Mouse (Mus musculus) spleen, embryonic (tissue): Measurements from ENCODE around the gene Pde4b.

Experiments used
- CTCF ChIA-PET: fragments of 350-600 bp; sonication (Branson Sonifier 250); formaldehyde crosslinking; loops from one replicate; lab custom pipeline; 2022; lab: Charles Lee

Gene Pde4b

GRCm38 (mm10) chr4:102570766-102571411, 483.5 kb downstream of the Pde4b start:
- CTCF ChIA-PET = interaction anchor here (0.6 to 1.2 kb wide), 3 partner anchors 12 to 65 kb away, joined by 4 to 16 read pairs (median 10); no protein-coding TSS in a partner anchor

GRCm38 (mm10) chr4:102572031-102572430, 484.7 kb downstream of the Pde4b start:
- CTCF ChIA-PET = interaction anchor here (0.9 to 1.2 kb wide), 2 partner anchors 20 to 62 kb away, joined by 3 to 16 read pairs; no protein-coding TSS in a partner anchor

- CTCF ChIA-PET = interaction anchor here (0.6 to 1.3 kb wide), 2 partner anchors 64 to 65 kb away, joined by 3 read pairs; no protein-coding TSS in a partner anchor
Measured at GRCm38 (mm10) chr4:102572591-102572990, 485.2 kb downstream of the Pde4b start.

- CTCF ChIA-PET = interaction anchor here (0.6 to 1.3 kb wide), 2 partner anchors 64 to 66 kb away, joined by 3 read pairs; no protein-coding TSS in a partner anchor
Measured at GRCm38 (mm10) chr4:102573361-102573781, 486.0 kb downstream of the Pde4b start.

- CTCF ChIA-PET = interaction anchor here (1.0 kb wide), 1 partner anchor 9 kb away, joined by 3 read pairs; no protein-coding TSS in a partner anchor
Measured at GRCm38 (mm10) chr4:102574226-102574625, 486.9 kb downstream of the Pde4b start.

GRCm38 (mm10) chr4:102574666-102575254, 487.4 kb downstream of the Pde4b start:
- CTCF ChIA-PET = interaction anchor here (1.0 kb wide), 1 partner anchor 8 kb away, joined by 3 read pairs; no protein-coding TSS in a partner anchor

GRCm38 (mm10) chr4:102576109-102576508, 488.8 kb downstream of the Pde4b start:
- CTCF ChIA-PET = no interaction called here

- CTCF ChIA-PET = no interaction called here
Measured at GRCm38 (mm10) chr4:102577636-102578035, 490.3 kb downstream of the Pde4b start.

GRCm38 (mm10) chr4:102579051-102579450, 491.7 kb downstream of the Pde4b start:
- CTCF ChIA-PET = no interaction called here

- CTCF ChIA-PET = interaction anchor here (0.7 kb wide), 1 partner anchor 71 kb away, joined by 3 read pairs; no protein-coding TSS in a partner anchor
Measured at GRCm38 (mm10) chr4:102579746-102580145, 492.4 kb downstream of the Pde4b start.

GRCm38 (mm10) chr4:102582165-102582749, 494.9 kb downstream of the Pde4b start:
- CTCF ChIA-PET = interaction anchor here (0.7 to 0.9 kb wide), 2 partner anchors 7 to 12 kb away, joined by 3 to 4 read pairs; no protein-coding TSS in a partner anchor

GRCm38 (mm10) chr4:102582963-102583362, 495.6 kb downstream of the Pde4b start:
- CTCF ChIA-PET = interaction anchor here (0.7 to 0.9 kb wide), 2 partner anchors 8 to 12 kb away, joined by 3 to 4 read pairs; no protein-coding TSS in a partner anchor

- CTCF ChIA-PET = interaction anchor here (1.2 kb wide), 1 partner anchor 91 kb away, joined by 3 read pairs; no protein-coding TSS in a partner anchor
Measured at GRCm38 (mm10) chr4:102583469-102583868, 496.1 kb downstream of the Pde4b start.

- CTCF ChIA-PET = interaction anchor here (1.2 kb wide), 1 partner anchor 92 kb away, joined by 3 read pairs; no protein-coding TSS in a partner anchor
Measured at GRCm38 (mm10) chr4:102584601-102585265, 497.4 kb downstream of the Pde4b start.

- CTCF ChIA-PET = no interaction called here
Measured at GRCm38 (mm10) chr4:102585541-102585940, 498.2 kb downstream of the Pde4b start.

- CTCF ChIA-PET = no interaction called here
Measured at GRCm38 (mm10) chr4:102586787-102587186, 499.4 kb downstream of the Pde4b start.

GRCm38 (mm10) chr4:102588668-102589455, 501.5 kb downstream of the Pde4b start:
- CTCF ChIA-PET = no interaction called here

GRCm38 (mm10) chr4:102589537-102590031, 502.2 kb downstream of the Pde4b start:
- CTCF ChIA-PET = no interaction called here

- CTCF ChIA-PET = interaction anchor here (0.9 kb wide), 1 partner anchor 20 kb away, joined by 3 read pairs; no protein-coding TSS in a partner anchor
Measured at GRCm38 (mm10) chr4:102591798-102592197, 504.5 kb downstream of the Pde4b start.

GRCm38 (mm10) chr4:102592541-102592940, 505.2 kb downstream of the Pde4b start:
- CTCF ChIA-PET = interaction anchor here (0.7 to 0.9 kb wide), 2 partner anchors 10 to 21 kb away, joined by 3 to 4 read pairs; no protein-coding TSS in a partner anchor
